Mouse (Mus musculus): ENCODE measurements around the gene Tmbim6. TPM values are rescaled to one million over a fixed set of nuclear protein-coding genes. Genes with fewer than 3 reads are reported as not detected.

Tmbim6 gene
- polyA plus RNA-seq, 1 experiment from 2014 or later, result 438 TPM

- H3K4me2 ChIP-seq (ENCODE audit: low read depth, low read length), result no peak overlapping the region
- no peak overlapping the region for H3K9ac ChIP-seq (ENCODE audit: low read length)
- no peak for ATAC-seq (ENCODE audit: insufficient read depth, low FRiP score)
- H3K4me3 ChIP-seq (replicated peaks; ENCODE audit: low read length), result no peak overlapping the region
- H3K27me3 ChIP-seq (ENCODE audit: control insufficient read depth, insufficient read depth, low read length), result no peaks in the 10 kb centered on the region
- no peak overlapping the region for H3K27ac ChIP-seq (ENCODE audit: low read length)
- no peaks in the 10 kb centered on the region for H3K9me3 ChIP-seq (replicated peaks; ENCODE audit: control insufficient read depth, low read length)
- peaks cover 6% of the 10 kb centered on the region; the same call in 1 of the 2 replicates for H3K4me1 ChIP-seq (ENCODE audit: control insufficient read depth, insufficient read depth, low read length)
- H3K36me3 ChIP-seq (ENCODE audit: control insufficient read depth, insufficient read depth, low read length), result 0 out of 2 replicates have a peak, but pooled peaks cover 4% of the 10 kb centered on the region
- WGBS, result 78% methylated on average over 8 of the region's 8 CpGs
Measured at GRCm38 (mm10) chr15:99431967-99432366, 39.3 kb downstream of the Tmbim6 start.

- Histone ChIP-seq H3K36me3 (ENCODE audit: control insufficient read depth, insufficient read depth, low read length) (no peaks in the 10 kb centered on the region), H3K4me3 (replicated peaks; ENCODE audit: low read length) (no peak overlapping the region), H3K4me1 (ENCODE audit: control insufficient read depth, insufficient read depth, low read length) (peaks cover 16% of the 10 kb centered on the region; the same call in 1 of the 2 replicates), H3K4me2 (ENCODE audit: low read depth, low read length) (no peak overlapping the region), H3K9me3 (replicated peaks; ENCODE audit: control insufficient read depth, low read length) (no peaks in the 10 kb centered on the region), H3K27me3 (ENCODE audit: control insufficient read depth, insufficient read depth, low read length) (no peaks in the 10 kb centered on the region), H3K27ac (ENCODE audit: low read length) (no peak overlapping the region), H3K9ac (ENCODE audit: low read length) (no peak overlapping the region)
- 88% methylated on average over 16 of the region's 16 CpGs for WGBS
- ATAC-seq (ENCODE audit: insufficient read depth, low FRiP score), result no peak
Measured at GRCm38 (mm10) chr15:99433081-99433718, 40.5 kb downstream of the Tmbim6 start.

DNA sequence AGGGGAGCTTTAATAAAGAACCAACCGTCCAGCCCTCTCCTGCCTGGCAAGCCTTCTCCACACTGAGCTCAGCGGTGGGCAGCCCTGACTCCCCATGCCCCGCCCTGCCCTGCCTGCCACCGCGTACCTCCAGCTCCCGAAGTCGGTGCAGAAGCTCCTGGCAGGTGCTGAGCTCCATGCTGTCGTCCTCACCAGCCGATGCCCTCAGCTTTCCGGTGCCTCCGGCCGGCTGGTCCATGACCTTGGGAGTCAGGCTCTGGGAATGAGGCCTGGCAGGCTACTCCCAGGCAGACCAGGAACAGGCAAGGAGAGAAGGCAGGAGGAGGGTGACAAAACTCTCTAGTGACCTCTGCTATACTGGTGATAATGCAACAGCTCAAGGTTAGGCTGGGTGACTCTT is 41.2 kb downstream of the Tmbim6 start:
- ATAC-seq (ENCODE audit: insufficient read depth, low FRiP score), result no peak
- no peak overlapping the region for H3K9ac ChIP-seq (ENCODE audit: low read length)
- no peaks in the 10 kb centered on the region for H3K9me3 ChIP-seq (replicated peaks; ENCODE audit: control insufficient read depth, low read length)
- 70% methylated on average over 12 of the region's 12 CpGs for WGBS
- H3K4me2 ChIP-seq (ENCODE audit: low read depth, low read length), result no peak overlapping the region
- H3K27ac ChIP-seq (ENCODE audit: low read length), result no peak overlapping the region
- no peaks in the 10 kb centered on the region for H3K27me3 ChIP-seq (ENCODE audit: control insufficient read depth, insufficient read depth, low read length)
- H3K36me3 ChIP-seq (ENCODE audit: control insufficient read depth, insufficient read depth, low read length), result no peaks in the 10 kb centered on the region
- peaks cover 20% of the 10 kb centered on the region for H3K4me1 ChIP-seq (ENCODE audit: control insufficient read depth, insufficient read depth, low read length)
- H3K4me3 ChIP-seq (replicated peaks; ENCODE audit: low read length), result no peak overlapping the region

DNA sequence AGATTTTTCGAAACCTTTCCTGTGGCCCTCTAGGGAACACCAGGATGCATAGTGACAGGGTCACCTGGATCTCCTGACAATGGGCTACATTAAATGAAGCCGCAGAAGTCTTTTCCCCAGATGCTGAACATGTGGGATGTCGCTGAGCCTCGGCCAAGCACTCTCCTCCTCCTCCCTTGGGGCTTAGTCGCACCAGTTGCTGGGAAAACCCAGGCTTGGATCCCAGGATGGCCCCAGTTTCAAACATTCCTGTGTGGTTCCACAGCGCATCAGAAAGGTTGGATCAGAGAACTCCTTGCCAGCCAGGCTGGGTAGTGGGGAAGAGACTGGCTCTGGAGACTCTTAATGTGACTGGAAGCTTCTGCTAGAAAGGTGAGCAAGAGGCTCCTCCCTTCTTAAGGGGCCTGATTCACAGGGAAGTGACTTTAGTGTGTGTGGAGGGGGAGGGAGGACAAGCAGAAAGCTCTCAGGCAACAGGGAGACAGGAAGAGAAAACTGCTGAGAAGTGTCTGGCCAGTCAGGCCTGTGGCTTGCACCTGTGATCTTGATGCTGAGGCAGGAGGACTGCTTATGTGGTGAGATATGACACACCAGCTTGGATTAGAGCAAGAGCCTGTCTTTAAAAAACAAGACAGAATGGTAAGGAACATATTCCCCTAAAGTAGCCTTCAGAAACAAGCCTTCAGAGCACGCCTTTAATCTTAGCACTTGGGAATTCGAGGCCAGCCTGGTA is 46.5 kb downstream of the Tmbim6 start:
- no peaks in the 10 kb centered on the region for H3K36me3 ChIP-seq (ENCODE audit: control insufficient read depth, insufficient read depth, low read length)
- no peaks in the 10 kb centered on the region for H3K27me3 ChIP-seq (ENCODE audit: control insufficient read depth, insufficient read depth, low read length)
- no peak overlapping the region for H3K9ac ChIP-seq (ENCODE audit: low read length)
- peaks cover 53% of the 10 kb centered on the region for H3K4me1 ChIP-seq (ENCODE audit: control insufficient read depth, insufficient read depth, low read length)
- no peak overlapping the region for H3K4me2 ChIP-seq (ENCODE audit: low read depth, low read length)
- no peak for ATAC-seq (ENCODE audit: insufficient read depth, low FRiP score)
- 70% methylated on average over 8 of the region's 8 CpGs for WGBS
- H3K27ac ChIP-seq (ENCODE audit: low read length), result peak overlapping the region; percentile 29; the same call in 1 of the 2 replicates
- no peaks in the 10 kb centered on the region for H3K9me3 ChIP-seq (replicated peaks; ENCODE audit: control insufficient read depth, low read length)
- H3K4me3 ChIP-seq (replicated peaks; ENCODE audit: low read length), result no peak overlapping the region

GRCm38 (mm10) chr15:99440112-99440815 is 47.6 kb downstream of the Tmbim6 start:
- peak overlapping the region; percentile 19; the same call in 1 of the 2 replicates for H3K9ac ChIP-seq (ENCODE audit: low read length)
- no peak overlapping the region for H3K4me3 ChIP-seq (replicated peaks; ENCODE audit: low read length)
- H3K27ac ChIP-seq (ENCODE audit: low read length), result peak overlapping the region; percentile 93
- H3K4me2 ChIP-seq (ENCODE audit: low read depth, low read length), result peak overlapping the region; percentile 39
- WGBS, result 38% methylated on average over 2 of the region's 2 CpGs
- no peaks in the 10 kb centered on the region for H3K36me3 ChIP-seq (ENCODE audit: control insufficient read depth, insufficient read depth, low read length)
- H3K4me1 ChIP-seq (ENCODE audit: control insufficient read depth, insufficient read depth, low read length), result peaks cover 53% of the 10 kb centered on the region
- ATAC-seq (ENCODE audit: insufficient read depth, low FRiP score), result peak; percentile 89
- H3K27me3 ChIP-seq (ENCODE audit: control insufficient read depth, insufficient read depth, low read length), result no peaks in the 10 kb centered on the region
- H3K9me3 ChIP-seq (replicated peaks; ENCODE audit: control insufficient read depth, low read length), result no peaks in the 10 kb centered on the region

DNA sequence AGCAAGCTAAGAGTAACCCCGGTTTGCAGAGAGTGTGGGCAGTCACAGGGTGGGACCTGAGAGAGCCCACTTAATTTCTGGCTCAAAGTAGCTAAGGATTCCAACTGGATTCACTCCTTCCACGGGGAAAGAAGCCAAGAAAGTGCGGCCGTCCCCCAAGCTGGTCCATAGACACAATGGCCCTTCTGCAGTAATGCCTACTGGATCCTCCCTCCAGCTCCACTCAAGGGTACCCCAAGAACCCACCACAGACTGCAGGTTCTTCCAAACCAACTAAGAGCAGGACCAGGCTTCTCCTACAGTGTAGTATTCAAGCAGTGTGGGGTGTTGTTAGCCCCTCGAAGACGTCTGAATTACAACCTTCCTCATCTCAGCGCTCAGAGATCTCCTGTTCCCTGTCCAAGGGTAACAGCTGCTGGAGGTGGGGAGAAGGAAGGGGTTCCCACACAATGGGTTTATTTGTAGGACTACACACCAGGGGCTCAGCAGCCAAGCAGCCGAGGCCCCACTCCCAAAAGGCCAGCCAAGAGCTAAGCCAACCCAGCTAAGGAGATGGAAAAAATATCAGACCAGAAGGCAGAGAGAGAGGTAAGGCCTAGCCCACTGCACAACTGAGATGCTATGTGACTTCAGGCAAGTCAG is 48.3 kb downstream of the Tmbim6 start:
- Histone ChIP-seq H3K9me3 (replicated peaks; ENCODE audit: control insufficient read depth, low read length) (no peaks in the 10 kb centered on the region), H3K4me3 (replicated peaks; ENCODE audit: low read length) (no peak overlapping the region), H3K9ac (ENCODE audit: low read length) (peak overlapping the region; percentile 4), H3K27me3 (ENCODE audit: control insufficient read depth, insufficient read depth, low read length) (no peaks in the 10 kb centered on the region), H3K4me1 (ENCODE audit: control insufficient read depth, insufficient read depth, low read length) (peaks cover 53% of the 10 kb centered on the region), H3K27ac (ENCODE audit: low read length) (peak overlapping the region; percentile 93), H3K36me3 (ENCODE audit: control insufficient read depth, insufficient read depth, low read length) (no peaks in the 10 kb centered on the region), H3K4me2 (ENCODE audit: low read depth, low read length) (peak overlapping the region; percentile 39)
- WGBS, result 27% methylated on average over 8 of the region's 8 CpGs
- ATAC-seq (ENCODE audit: insufficient read depth, low FRiP score), result no peak

DNA sequence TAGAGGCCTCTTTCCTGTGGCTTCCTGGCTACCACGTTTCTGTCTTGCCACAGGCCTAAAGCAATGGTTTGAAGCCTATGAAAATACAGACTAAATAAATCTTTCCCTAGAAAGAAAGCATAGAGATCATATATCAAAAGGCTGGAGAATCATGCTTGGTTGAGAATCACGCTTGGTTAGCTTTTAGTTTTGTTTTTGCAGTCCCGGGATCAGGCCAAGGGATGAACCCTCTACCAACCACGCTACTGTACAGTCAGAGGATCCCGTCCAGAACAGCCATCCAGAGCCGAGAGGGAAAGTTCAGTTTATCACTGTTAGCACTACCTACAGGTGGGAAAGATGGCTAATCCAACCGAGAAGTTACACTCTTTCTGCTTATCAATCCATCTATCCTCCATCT is 49.7 kb downstream of the Tmbim6 start:
- peaks cover 45% of the 10 kb centered on the region for H3K4me1 ChIP-seq (ENCODE audit: control insufficient read depth, insufficient read depth, low read length)
- no peaks in the 10 kb centered on the region for H3K27me3 ChIP-seq (ENCODE audit: control insufficient read depth, insufficient read depth, low read length)
- H3K4me2 ChIP-seq (ENCODE audit: low read depth, low read length), result no peak overlapping the region
- no peak overlapping the region for H3K27ac ChIP-seq (ENCODE audit: low read length)
- no peak overlapping the region for H3K4me3 ChIP-seq (replicated peaks; ENCODE audit: low read length)
- ATAC-seq (ENCODE audit: insufficient read depth, low FRiP score), result no peak
- no peak overlapping the region for H3K9ac ChIP-seq (ENCODE audit: low read length)
- WGBS, result 62% methylated on average over 7 of the region's 7 CpGs
- no peaks in the 10 kb centered on the region for H3K36me3 ChIP-seq (ENCODE audit: control insufficient read depth, insufficient read depth, low read length)
- H3K9me3 ChIP-seq (replicated peaks; ENCODE audit: control insufficient read depth, low read length), result no peaks in the 10 kb centered on the region

DNA sequence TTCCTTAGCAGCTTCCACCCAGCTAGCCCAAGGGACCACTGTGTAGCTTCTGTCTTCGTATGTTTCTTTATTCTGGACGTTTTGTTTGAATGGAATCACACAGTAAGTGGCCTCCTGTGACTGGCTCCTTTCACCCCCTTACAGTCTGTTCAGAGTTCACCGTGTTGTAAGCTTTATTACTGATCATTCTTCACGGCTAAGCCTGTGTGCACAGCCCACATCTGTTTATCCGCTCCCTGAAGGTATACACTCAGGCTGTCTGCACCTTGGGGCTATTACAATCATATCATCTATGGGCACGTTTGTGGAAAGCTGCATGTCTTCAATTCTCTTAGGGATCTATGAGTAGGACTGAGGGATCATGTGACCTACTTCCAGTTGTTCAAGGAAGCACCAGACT is 52.9 kb downstream of the Tmbim6 start:
- Histone ChIP-seq H3K4me2 (ENCODE audit: low read depth, low read length) (no peak overlapping the region), H3K4me1 (ENCODE audit: control insufficient read depth, insufficient read depth, low read length) (peaks cover 33% of the 10 kb centered on the region), H3K9me3 (replicated peaks; ENCODE audit: control insufficient read depth, low read length) (no peaks in the 10 kb centered on the region), H3K4me3 (replicated peaks; ENCODE audit: low read length) (no peak overlapping the region), H3K27me3 (ENCODE audit: control insufficient read depth, insufficient read depth, low read length) (no peaks in the 10 kb centered on the region), H3K27ac (ENCODE audit: low read length) (no peak overlapping the region), H3K9ac (ENCODE audit: low read length) (no peak overlapping the region), H3K36me3 (ENCODE audit: control insufficient read depth, insufficient read depth, low read length) (no peaks in the 10 kb centered on the region)
- WGBS, result 52% methylated on average over 6 of the region's 6 CpGs
- no peak for ATAC-seq (ENCODE audit: insufficient read depth, low FRiP score)

Measured in stomach, embryonic 16.5 days (tissue).